Mouse (Mus musculus) spleen, adult 2 months (tissue): Measurements from ENCODE around the gene Pbx2. TPM values are rescaled to one million over a fixed set of nuclear protein-coding genes. Genes with fewer than 3 reads are reported as not detected.

Experiments used
- DNase-seq, 2 experiments: peaks; one replicate each; pipeline versions ENCODE4 v3.0.0 to v3.0.0-alpha.2; 2012 to 2021; ENCODE audit warnings: low spot score in 2 of 2, low read depth in 1 of 2
- H3K27ac ChIP-seq: fragments of 200-500 bp; 2 replicates; pipeline ENCODE4 v1.5.1; 2012; ENCODE audit warnings: low read length, inconsistent platforms; ENCODE audit not compliant: insufficient read depth
- H3K27me3 ChIP-seq: fragments of 200-500 bp; 2 replicates; pipeline ENCODE4 v1.6.1; 2012; ENCODE audit warnings: mild to moderate bottlenecking, moderate library complexity, low read length, inconsistent platforms; ENCODE audit not compliant: control insufficient read depth, insufficient read depth
- H3K36me3 ChIP-seq: fragments of 200-500 bp; 2 replicates; pipeline ENCODE4 v1.6.1; 2012; ENCODE audit warnings: mild to moderate bottlenecking, low read length, inconsistent platforms; ENCODE audit not compliant: control insufficient read depth, insufficient read depth
- H3K4me1 ChIP-seq: fragments of 200-500 bp; 2 replicates; pipeline ENCODE4 v1.6.1; 2011; ENCODE audit warnings: inconsistent platforms; ENCODE audit not compliant: control insufficient read depth, insufficient read depth, insufficient read length
- H3K4me3 ChIP-seq: fragments of 200-500 bp; 2 replicates; pipeline ENCODE4 v1.5.1; 2011; ENCODE audit warnings: mild to moderate bottlenecking, inconsistent platforms; ENCODE audit not compliant: insufficient read depth, insufficient read length; ENCODE audit errors: extremely low read depth
- CTCF ChIP-seq: fragments of 200-500 bp; IDR thresholded peaks from 2 replicates; pipeline ENCODE4 v1.5.1; 2011; ENCODE audit warnings: mild to moderate bottlenecking, inconsistent platforms; ENCODE audit not compliant: insufficient read depth, insufficient read length, insufficient replicate concordance; ENCODE audit errors: extremely low read depth
- POLR2A ChIP-seq: fragments of 200-500 bp; IDR thresholded peaks from 2 replicates; pipeline ENCODE4 v1.6.1; 2011; ENCODE audit warnings: low read depth, low read length, inconsistent platforms
- WGBS: fragments of 180-500 bp; shearing (Covaris S2); methylation state at CpG from one replicate; pipeline ENCODE4 v1.1.7; 2018; 5-methylcytosine and 5-hydroxymethylcytosine counted together
- polyA plus RNA-seq: library from polyadenylated mRNA; depleted of rRNA; stranded (reverse); fragments of >200 nt; gene quantifications from 2 replicates; pipeline ENCODE4 v1.2.3, GENCODE M21; 2012

Gene Pbx2
- polyA plus RNA-seq, 1 experiment = 60.4 TPM

DNA sequence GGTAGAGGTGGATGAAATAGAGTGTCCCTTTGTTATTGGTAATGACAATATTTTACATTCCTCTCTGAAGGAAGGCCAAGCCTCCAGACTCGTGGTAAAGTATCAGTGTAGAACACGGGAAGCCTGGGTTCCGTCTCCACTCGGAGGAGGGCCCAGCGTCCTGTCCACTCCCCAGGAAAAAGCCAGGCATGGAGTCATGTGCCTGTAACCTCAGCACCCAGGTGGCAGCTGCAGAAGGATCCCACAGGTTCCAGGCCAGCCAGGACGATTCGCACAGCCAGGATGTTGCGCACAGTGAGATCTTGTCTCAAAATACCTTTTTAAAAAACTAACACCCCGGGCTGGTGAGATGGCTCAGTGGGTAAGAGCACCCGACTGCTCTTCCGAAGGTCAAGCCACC, 27.7 kb upstream of the Pbx2 start:
- H3K4me1 ChIP-seq = peaks cover 2% of the 10 kb centered on the region; the same call in 1 of the 2 replicates
- H3K27me3 ChIP-seq = no peaks in the 10 kb centered on the region
- H3K27ac ChIP-seq = no peak overlapping the region
- WGBS = 88% methylated on average over 11 of the region's 11 CpGs
- no peaks in the 10 kb centered on the region for H3K36me3 ChIP-seq
- TF ChIP-seq CTCF (no peak), POLR2A (no peak)
- no peak overlapping the region for H3K4me3 ChIP-seq
- no peak for DNase-seq

DNA sequence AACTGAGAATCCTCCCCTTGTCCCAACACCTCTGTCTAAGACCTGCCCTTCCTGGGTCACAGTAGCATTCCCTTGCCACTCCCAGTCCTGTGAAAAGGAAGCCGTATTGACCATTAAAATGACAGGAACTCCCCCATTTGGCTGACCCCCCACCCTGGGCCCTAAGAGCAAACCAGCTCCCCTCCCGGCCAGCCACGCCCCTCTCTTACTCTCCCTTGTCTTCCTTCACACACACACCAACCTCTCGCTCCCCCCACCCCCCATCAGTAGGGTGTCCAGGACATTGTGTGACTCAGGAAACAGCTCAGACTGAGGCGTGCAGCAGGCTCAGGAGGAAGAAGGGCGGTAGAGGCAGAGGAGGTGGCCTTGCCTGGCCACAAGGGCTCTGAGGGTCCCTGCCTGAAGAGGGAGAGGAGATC, 27.1 kb upstream of the Pbx2 start, which contains the start of gene Notch4:
Notch4 (plus strand) TSS at position 266 of the 419 bp plus-strand sequence.
- Histone ChIP-seq H3K4me1 (peaks cover 2% of the 10 kb centered on the region; the same call in 1 of the 2 replicates), H3K27ac (0 out of 2 replicates have a peak within 1 kb of the TSS, but pooled peaks have one; percentile 8), H3K4me3 (no peak within 1 kb of the TSS), H3K36me3 (no peaks in the 10 kb centered on the region), H3K27me3 (no peaks in the 10 kb centered on the region)
- no peak for DNase-seq
- TF ChIP-seq CTCF (no peak), POLR2A (no peak)
- WGBS = 13% methylated on average over 6 of the region's 6 CpGs

DNA sequence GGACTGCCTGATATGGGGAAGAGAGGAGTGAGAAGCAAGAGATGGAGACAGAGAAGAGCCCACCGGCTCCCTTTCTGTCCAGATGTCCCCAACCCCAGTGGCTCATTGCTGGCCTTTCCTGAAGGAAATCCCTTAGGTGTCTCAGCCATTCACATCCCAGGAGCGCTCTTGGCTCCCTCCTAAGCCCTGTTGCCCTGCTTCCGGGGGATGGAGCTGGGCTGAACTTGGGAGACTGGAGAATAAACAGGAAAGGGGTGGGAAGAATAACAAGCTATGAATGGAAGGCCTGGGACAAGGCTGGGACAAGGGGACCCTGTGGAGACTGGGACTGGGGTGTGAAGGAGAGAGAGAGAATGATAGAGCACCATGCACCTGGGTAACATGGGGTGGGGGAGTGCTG, 26.3 kb upstream of the Pbx2 start:
- no peaks in the 10 kb centered on the region for H3K27me3 ChIP-seq
- H3K4me3 ChIP-seq = no peak overlapping the region
- no peak overlapping the region for H3K27ac ChIP-seq
- DNase-seq = no peak
- H3K36me3 ChIP-seq = no peaks in the 10 kb centered on the region
- H3K4me1 ChIP-seq = peaks cover 2% of the 10 kb centered on the region; the same call in 1 of the 2 replicates
- TF ChIP-seq CTCF = no peak
- 84% methylated on average over 3 of the region's 3 CpGs for WGBS

DNA sequence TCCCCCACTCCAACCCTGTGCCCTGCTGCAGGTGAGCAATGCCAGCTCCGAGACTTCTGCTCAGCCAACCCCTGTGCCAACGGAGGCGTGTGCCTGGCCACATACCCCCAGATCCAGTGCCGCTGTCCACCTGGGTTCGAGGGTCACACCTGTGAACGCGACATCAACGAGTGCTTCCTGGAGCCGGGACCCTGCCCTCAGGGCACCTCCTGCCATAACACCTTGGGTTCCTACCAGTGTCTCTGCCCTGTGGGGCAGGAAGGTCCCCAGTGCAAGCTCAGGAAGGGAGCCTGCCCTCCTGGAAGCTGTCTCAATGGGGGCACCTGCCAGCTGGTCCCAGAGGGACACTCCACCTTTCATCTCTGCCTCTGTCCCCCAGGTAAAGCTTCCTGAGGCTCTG, 23.8 kb upstream of the Pbx2 start:
- no peaks in the 10 kb centered on the region for H3K27me3 ChIP-seq
- 87% methylated on average over 9 of the region's 9 CpGs for WGBS
- TF ChIP-seq CTCF (no peak), POLR2A (no peak)
- no peak overlapping the region for H3K27ac ChIP-seq
- DNase-seq = no peak
- no peaks in the 10 kb centered on the region for H3K4me1 ChIP-seq
- no peak overlapping the region for H3K4me3 ChIP-seq
- H3K36me3 ChIP-seq = no peaks in the 10 kb centered on the region

DNA sequence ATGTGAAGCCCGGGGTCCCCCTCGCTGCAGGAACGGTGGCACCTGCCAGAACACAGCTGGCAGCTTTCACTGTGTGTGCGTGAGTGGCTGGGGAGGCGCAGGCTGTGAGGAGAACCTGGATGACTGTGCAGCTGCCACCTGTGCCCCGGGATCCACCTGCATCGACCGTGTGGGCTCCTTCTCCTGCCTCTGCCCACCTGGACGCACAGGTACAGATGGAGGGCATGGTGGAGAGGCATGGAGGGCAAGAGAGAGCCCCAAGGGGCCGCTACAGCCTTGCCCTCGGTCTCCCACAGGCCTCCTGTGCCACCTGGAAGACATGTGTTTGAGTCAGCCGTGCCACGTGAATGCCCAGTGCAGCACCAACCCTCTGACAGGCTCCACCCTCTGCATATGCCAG, 22.6 kb upstream of the Pbx2 start:
- Histone ChIP-seq H3K4me1 (no peaks in the 10 kb centered on the region), H3K4me3 (no peak overlapping the region), H3K27me3 (no peaks in the 10 kb centered on the region), H3K36me3 (no peaks in the 10 kb centered on the region), H3K27ac (no peak overlapping the region)
- TF ChIP-seq POLR2A (no peak), CTCF (no peak)
- DNase-seq = no peak
- WGBS = 78% methylated on average over 13 of the region's 13 CpGs

DNA sequence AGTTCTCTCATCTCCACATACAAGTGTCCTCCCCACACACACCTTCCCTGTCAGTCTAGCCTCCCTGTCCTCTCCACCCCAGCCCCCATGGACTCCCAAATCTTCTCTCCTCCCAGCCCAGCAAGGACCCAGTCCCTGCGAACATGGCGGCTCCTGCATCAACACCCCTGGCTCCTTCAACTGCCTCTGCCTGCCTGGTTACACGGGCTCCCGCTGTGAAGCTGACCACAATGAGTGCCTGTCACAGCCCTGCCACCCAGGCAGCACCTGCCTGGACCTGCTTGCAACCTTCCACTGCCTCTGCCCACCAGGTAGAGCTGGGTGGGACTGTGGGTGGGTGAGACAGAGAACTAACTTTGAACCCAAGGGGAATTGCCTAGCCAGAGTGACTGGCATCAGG, 21.1 kb upstream of the Pbx2 start:
- H3K4me1 ChIP-seq = no peaks in the 10 kb centered on the region
- DNase-seq = no peak
- no peak overlapping the region for H3K27ac ChIP-seq
- H3K27me3 ChIP-seq = no peaks in the 10 kb centered on the region
- no peak overlapping the region for H3K4me3 ChIP-seq
- WGBS = 70% methylated on average over 4 of the region's 4 CpGs
- TF ChIP-seq CTCF = no peak
- no peak for TF ChIP-seq POLR2A
- H3K36me3 ChIP-seq = no peaks in the 10 kb centered on the region

DNA sequence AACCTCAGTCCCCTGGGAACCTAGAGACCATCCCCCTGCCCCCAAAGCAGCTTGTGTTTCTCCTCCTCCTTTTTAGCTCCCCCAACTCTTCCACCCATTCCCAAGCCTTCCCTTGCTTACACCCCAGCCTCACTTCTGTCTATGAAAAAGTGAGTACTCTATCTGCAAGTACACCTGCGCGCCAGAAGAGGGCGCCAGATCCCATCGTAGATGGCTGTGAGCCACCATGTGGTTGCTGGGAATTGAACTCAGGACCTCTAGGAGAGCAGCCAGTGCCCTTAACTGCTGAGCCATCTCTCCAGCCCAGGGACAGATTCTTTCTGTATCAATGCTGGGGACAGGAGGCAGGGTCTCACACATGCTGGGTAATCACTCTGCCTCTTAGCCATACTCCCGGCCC, 19.2 kb upstream of the Pbx2 start:
- WGBS = 28% methylated on average over 5 of the region's 5 CpGs
- Histone ChIP-seq H3K4me3 (no peak overlapping the region), H3K27ac (no peak overlapping the region), H3K36me3 (no peaks in the 10 kb centered on the region), H3K27me3 (no peaks in the 10 kb centered on the region), H3K4me1 (no peaks in the 10 kb centered on the region)
- no peak for DNase-seq
- TF ChIP-seq POLR2A (no peak), CTCF (peak; percentile 50; the same call in 1 of the 2 replicates)
